Mouse (Mus musculus): ENCODE data around the gene Nfatc3. TPM values are rescaled to one million over a fixed set of nuclear protein-coding genes. Genes with fewer than 3 reads are reported as not detected.
A peak's percentile ranks its signal among the peaks of the same experiment; 100 is the strongest.

Nfatc3 gene
- polyA plus RNA-seq, 1 experiment from 2014 or later = 6.5 TPM

DNA sequence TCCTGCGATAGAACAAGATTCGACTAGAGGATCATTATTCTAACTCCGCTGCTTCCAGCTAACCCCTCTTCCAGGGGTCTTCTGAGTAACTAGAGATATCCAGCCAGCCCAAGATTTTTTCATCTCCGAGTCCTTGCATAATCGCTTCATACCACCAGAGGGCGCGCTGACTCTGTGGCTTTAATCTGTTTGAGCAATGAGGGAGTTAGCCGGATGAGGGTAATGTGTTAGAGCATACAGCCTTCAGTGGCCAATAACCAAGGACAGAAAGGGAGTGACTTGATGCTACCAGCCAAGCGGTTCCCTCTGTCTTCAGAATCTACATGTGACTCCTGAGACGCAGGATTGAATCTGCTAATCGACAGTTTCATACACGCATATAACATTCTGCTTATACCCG lies 82.1 kb downstream of the Nfatc3 start:
- no peaks in the 10 kb centered on the region for H3K36me3 ChIP-seq
- H3K27ac ChIP-seq = no peak overlapping the region
- DNase-seq (ENCODE audit: low spot score) = peak; percentile 92
- H3K4me3 ChIP-seq = no peak overlapping the region
- WGBS = 17% methylated on average over 13 of the region's 13 CpGs
- H3K27me3 ChIP-seq (ENCODE audit: insufficient read depth, poor library complexity, severe bottlenecking) = peaks cover 16% of the 10 kb centered on the region
- H3K4me1 ChIP-seq = peaks cover 34% of the 10 kb centered on the region
- no peaks in the 10 kb centered on the region for H3K9me3 ChIP-seq

- 84% methylated on average over 2 of the region's 2 CpGs for WGBS
- Histone ChIP-seq H3K9me3 (no peaks in the 10 kb centered on the region), H3K4me3 (no peak overlapping the region), H3K27ac (no peak overlapping the region), H3K27me3 (ENCODE audit: insufficient read depth, poor library complexity, severe bottlenecking) (no peaks in the 10 kb centered on the region), H3K36me3 (no peaks in the 10 kb centered on the region), H3K4me1 (peaks cover 6% of the 10 kb centered on the region; the same call in 1 of the 2 replicates)
- DNase-seq (ENCODE audit: low spot score) = no peak
These were observed 86.7 kb downstream of the Nfatc3 start for GRCm38 (mm10) chr8:106145331-106145730.

DNA sequence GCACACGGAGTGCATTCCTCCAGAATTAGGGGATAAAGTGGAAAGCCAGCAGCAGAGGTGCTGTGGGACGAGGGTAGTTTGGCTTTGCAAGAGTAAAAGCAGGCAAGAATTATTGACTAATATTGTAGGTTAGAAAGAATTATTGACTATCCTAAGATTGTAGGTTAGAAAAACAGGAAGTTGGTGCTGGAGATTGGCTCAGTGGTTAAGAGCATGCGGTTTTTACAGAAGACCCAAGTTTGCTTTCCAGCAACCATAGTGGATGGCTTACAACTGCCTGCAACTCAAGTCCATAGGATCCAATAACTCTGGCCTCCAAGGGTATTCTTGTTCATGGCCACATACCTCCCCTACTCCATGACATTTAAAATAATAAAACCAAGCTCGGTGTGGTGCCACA lies 87.4 kb downstream of the Nfatc3 start:
- no peak overlapping the region for H3K27ac ChIP-seq
- H3K4me1 ChIP-seq = peaks cover 12% of the 10 kb centered on the region
- DNase-seq (ENCODE audit: low spot score) = no peak
- no peaks in the 10 kb centered on the region for H3K27me3 ChIP-seq (ENCODE audit: insufficient read depth, poor library complexity, severe bottlenecking)
- H3K9me3 ChIP-seq = no peaks in the 10 kb centered on the region
- 85% methylated on average over 4 of the region's 4 CpGs for WGBS
- no peak overlapping the region for H3K4me3 ChIP-seq
- no peaks in the 10 kb centered on the region for H3K36me3 ChIP-seq

- Histone ChIP-seq H3K36me3 (no peaks in the 10 kb centered on the region), H3K27me3 (ENCODE audit: insufficient read depth, poor library complexity, severe bottlenecking) (no peaks in the 10 kb centered on the region), H3K4me1 (peaks cover 22% of the 10 kb centered on the region), H3K9me3 (no peaks in the 10 kb centered on the region), H3K27ac (no peak overlapping the region), H3K4me3 (no peak overlapping the region)
- DNase-seq (ENCODE audit: low spot score) = no peak
- 79% methylated on average over 6 of the region's 6 CpGs for WGBS
These were observed 89.4 kb downstream of the Nfatc3 start for GRCm38 (mm10) chr8:106147868-106148565.

- Histone ChIP-seq H3K4me3 (no peak overlapping the region), H3K27ac (no peak overlapping the region), H3K36me3 (no peaks in the 10 kb centered on the region), H3K9me3 (no peaks in the 10 kb centered on the region), H3K4me1 (peaks cover 27% of the 10 kb centered on the region), H3K27me3 (ENCODE audit: insufficient read depth, poor library complexity, severe bottlenecking) (no peaks in the 10 kb centered on the region)
- 93% methylated on average over 6 of the region's 6 CpGs for WGBS
- no peak for DNase-seq (ENCODE audit: low spot score)
These were observed 90.4 kb downstream of the Nfatc3 start for GRCm38 (mm10) chr8:106149025-106149424.

DNA sequence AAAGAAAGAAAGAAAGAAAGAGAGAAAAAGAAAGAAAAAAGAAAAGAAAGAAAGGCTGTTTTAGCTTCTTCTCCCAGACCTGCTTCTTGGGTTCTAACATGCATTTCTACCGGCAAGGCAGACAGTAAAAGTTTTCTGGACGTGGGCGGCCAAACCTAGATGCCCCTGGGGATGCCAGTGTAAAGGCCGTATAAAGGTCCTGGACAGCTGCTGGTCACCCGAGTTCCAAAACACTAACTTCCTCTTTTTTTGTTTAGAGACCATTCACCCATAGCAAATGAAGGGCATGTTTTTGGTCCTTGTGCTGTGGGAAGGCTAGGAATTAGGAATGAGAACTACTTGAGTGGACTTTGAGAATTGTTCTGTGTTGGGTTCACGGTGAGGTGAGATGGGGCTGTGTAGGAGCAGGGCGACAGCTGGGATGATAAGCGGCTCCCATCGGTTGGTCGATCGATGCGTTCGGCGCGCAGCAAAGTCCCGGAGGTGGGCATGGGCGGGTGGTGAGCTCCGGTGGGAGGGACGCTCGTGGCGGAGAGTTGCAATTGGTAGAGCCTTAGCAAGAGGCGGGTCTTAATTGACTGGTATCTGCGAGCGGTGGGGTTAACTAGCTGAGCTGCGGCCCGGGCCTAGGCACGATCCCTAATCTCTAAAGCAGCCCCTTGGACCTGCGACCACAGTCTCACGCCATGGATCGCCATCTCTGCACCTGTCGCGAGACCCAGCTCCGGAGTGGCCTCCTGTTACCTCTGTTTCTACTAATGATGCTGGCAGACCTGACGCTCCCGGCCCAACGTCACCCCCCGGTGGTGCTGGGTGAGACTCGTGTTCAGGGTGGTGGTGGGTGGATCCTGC lies 91.4 kb downstream of the Nfatc3 start, which contains the start of gene Pla2g15:
TSS of gene Pla2g15 (plus strand) at position 599 of the 852 bp plus-strand sequence.
- peak within 1 kb of the TSS; percentile 82 for H3K4me3 ChIP-seq
- peak within 1 kb of the TSS; percentile 86 for H3K27ac ChIP-seq
- peaks cover 27% of the 10 kb centered on the region for H3K4me1 ChIP-seq
- peaks cover 5% of the 10 kb centered on the region; the same call in 1 of the 2 replicates for H3K36me3 ChIP-seq
- WGBS = 2% methylated on average over 38 of the region's 38 CpGs
- H3K9me3 ChIP-seq = no peaks in the 10 kb centered on the region
- H3K27me3 ChIP-seq (ENCODE audit: insufficient read depth, poor library complexity, severe bottlenecking) = no peaks in the 10 kb centered on the region
- peak; percentile 98 for DNase-seq (ENCODE audit: low spot score)

GRCm38 (mm10) chr8:106150653-106151000 lies 92.0 kb downstream of the Nfatc3 start:
- Histone ChIP-seq H3K27me3 (ENCODE audit: insufficient read depth, poor library complexity, severe bottlenecking) (no peaks in the 10 kb centered on the region), H3K4me1 (peaks cover 27% of the 10 kb centered on the region), H3K4me3 (peak overlapping the region; percentile 82), H3K9me3 (no peaks in the 10 kb centered on the region), H3K27ac (peak overlapping the region; percentile 86), H3K36me3 (peaks cover 8% of the 10 kb centered on the region; the same call in 1 of the 2 replicates)
- no peak for DNase-seq (ENCODE audit: low spot score)
- 17% methylated on average over 8 of the region's 8 CpGs for WGBS

DNA sequence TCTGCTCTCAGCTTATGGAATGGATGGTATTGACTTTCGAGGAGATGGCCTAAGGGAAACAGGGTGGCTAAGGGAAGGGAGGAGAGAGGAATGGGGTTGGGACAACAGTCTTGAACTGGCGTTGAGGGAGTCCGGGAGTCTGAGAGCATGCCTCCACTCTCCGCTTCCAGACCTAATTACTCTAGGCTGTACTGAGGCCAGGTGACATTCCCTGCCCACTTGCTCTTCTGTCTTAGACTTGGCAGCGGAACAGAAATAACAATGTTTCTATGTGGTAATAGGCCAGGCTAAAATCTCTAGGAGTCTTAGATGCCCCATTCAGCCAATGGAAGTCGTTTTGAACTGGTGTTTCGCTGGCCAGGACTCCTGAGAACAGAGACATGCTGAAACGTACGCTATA lies 92.4 kb downstream of the Nfatc3 start:
- Histone ChIP-seq H3K4me1 (peaks cover 27% of the 10 kb centered on the region), H3K4me3 (peak overlapping the region; percentile 82), H3K9me3 (no peaks in the 10 kb centered on the region), H3K27ac (peak overlapping the region; percentile 86; the same call in 1 of the 2 replicates), H3K36me3 (peaks cover 10% of the 10 kb centered on the region), H3K27me3 (ENCODE audit: insufficient read depth, poor library complexity, severe bottlenecking) (no peaks in the 10 kb centered on the region)
- WGBS = 87% methylated on average over 9 of the region's 9 CpGs
- no peak for DNase-seq (ENCODE audit: low spot score)

DNA sequence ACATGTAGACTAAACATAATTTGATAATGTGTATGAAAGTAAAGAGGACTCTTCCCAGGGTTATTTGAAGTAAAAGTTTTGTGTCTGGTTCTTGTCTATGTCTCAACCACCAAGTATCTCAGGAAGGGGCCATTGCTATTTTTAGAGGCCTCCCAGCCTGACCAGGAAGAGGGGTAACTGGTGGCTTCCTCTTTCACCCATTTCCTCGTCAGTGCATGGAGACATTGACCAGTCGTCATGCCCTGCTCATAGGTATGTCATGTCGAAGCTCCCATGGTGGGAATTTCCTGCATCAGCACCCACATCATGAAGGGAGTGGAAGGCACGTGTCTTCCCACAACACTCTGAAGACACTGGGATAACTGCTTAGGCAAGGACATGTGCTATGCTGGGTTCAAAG lies 94.2 kb downstream of the Nfatc3 start:
- Histone ChIP-seq H3K27me3 (ENCODE audit: insufficient read depth, poor library complexity, severe bottlenecking) (no peaks in the 10 kb centered on the region), H3K4me1 (peaks cover 27% of the 10 kb centered on the region), H3K36me3 (peaks cover 21% of the 10 kb centered on the region), H3K27ac (peak overlapping the region; percentile 49; the same call in 1 of the 2 replicates), H3K4me3 (no peak overlapping the region), H3K9me3 (no peaks in the 10 kb centered on the region)
- 35% methylated on average over 4 of the region's 4 CpGs for WGBS
- no peak for DNase-seq (ENCODE audit: low spot score)

DNA sequence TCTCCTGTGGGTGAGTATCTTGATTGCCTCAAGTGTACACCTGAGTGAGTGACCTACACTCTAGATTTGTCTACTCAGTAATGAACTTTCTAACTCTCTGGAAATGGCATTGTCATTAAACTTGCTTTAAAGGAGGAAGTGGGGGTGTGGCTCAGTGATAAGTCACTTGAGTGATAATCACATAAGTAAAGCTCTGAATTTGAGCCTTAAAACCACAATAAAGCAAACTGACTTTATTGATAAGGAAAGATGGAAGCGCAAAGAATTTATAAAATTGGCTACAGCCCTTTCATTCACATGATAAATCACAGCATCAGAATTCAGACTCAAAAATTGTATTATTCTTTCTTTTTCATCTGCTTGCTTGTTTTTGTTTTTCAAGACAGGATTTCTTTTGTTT lies 98.8 kb downstream of the Nfatc3 start:
- no peaks in the 10 kb centered on the region for H3K9me3 ChIP-seq
- H3K27ac ChIP-seq = no peak overlapping the region
- H3K27me3 ChIP-seq (ENCODE audit: insufficient read depth, poor library complexity, severe bottlenecking) = no peaks in the 10 kb centered on the region
- H3K36me3 ChIP-seq = peaks cover 59% of the 10 kb centered on the region
- peaks cover 11% of the 10 kb centered on the region for H3K4me1 ChIP-seq
- DNase-seq (ENCODE audit: low spot score) = no peak
- WGBS = 85% methylated on average over 1 of the region's 1 CpGs
- no peak overlapping the region for H3K4me3 ChIP-seq

DNA sequence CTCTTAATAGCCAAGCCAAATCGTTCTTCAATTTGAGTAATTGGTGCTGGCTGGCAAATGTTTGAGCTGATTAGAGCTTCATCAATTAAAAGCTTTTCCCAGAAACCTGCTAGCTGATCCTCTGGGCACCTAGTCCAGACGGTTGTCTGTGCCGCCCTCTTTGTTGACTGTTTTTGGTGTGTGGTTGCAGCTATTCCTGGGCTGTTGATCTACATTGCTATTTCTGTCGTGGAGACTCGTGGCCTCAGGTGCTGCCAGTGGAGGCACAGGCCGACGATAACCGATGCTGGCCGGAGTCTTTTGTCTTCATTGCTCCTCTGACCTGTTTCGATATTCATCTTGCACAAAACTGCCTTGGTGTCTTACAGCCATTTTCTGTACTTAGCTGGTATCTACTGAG lies 99.7 kb downstream of the Nfatc3 start:
- Histone ChIP-seq H3K36me3 (peaks cover 69% of the 10 kb centered on the region), H3K9me3 (no peaks in the 10 kb centered on the region), H3K4me1 (peaks cover 2% of the 10 kb centered on the region), H3K27ac (no peak overlapping the region), H3K4me3 (no peak overlapping the region), H3K27me3 (ENCODE audit: insufficient read depth, poor library complexity, severe bottlenecking) (no peaks in the 10 kb centered on the region)
- WGBS = 76% methylated on average over 10 of the region's 10 CpGs
- DNase-seq (ENCODE audit: low spot score) = no peak

GRCm38 (mm10) chr8:106159876-106160275 lies 101.2 kb downstream of the Nfatc3 start:
- Histone ChIP-seq H3K9me3 (no peaks in the 10 kb centered on the region), H3K4me1 (no peaks in the 10 kb centered on the region; the same call in 1 of the 2 replicates), H3K27ac (no peak overlapping the region), H3K36me3 (peaks cover 78% of the 10 kb centered on the region), H3K4me3 (no peak overlapping the region), H3K27me3 (ENCODE audit: insufficient read depth, poor library complexity, severe bottlenecking) (no peaks in the 10 kb centered on the region)
- no peak for DNase-seq (ENCODE audit: low spot score)
- 89% methylated on average over 6 of the region's 6 CpGs for WGBS

DNA sequence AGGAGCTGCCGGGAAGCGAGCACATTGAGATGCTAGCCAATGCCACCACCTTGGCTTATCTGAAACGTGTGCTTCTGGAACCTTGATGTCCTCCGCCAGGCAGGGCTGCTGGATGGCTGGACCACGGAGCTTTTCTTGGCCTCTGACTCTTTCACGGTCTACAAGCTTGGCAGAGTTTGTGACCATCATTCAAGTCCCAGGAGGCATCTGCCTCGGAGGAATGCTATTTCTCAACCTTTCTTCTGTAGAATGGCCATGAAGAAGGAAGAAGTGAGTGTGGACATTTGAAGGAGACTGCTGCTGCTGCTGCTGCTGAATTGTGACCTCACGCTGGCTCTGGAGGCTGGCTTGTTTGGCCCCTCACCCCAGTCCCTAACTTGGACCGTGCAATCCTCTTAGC lies 104.6 kb downstream of the Nfatc3 start:
- no peak overlapping the region for H3K4me3 ChIP-seq
- no peaks in the 10 kb centered on the region for H3K9me3 ChIP-seq
- no peak for DNase-seq (ENCODE audit: low spot score)
- H3K27me3 ChIP-seq (ENCODE audit: insufficient read depth, poor library complexity, severe bottlenecking) = no peaks in the 10 kb centered on the region
- WGBS = 83% methylated on average over 9 of the region's 9 CpGs
- H3K36me3 ChIP-seq = peaks cover 57% of the 10 kb centered on the region
- peaks cover 11% of the 10 kb centered on the region; the same call in 1 of the 2 replicates for H3K4me1 ChIP-seq
- H3K27ac ChIP-seq = no peak overlapping the region

Data from heart, embryonic 10.5 days (tissue).